Mouse (Mus musculus): Measurements from ENCODE around the gene Anapc15. TPM values are rescaled to one million over a fixed set of nuclear protein-coding genes. Genes with fewer than 3 reads are reported as not detected.

Anapc15 gene
- polyA plus RNA-seq, 1 experiment = 69.4 TPM

DNA sequence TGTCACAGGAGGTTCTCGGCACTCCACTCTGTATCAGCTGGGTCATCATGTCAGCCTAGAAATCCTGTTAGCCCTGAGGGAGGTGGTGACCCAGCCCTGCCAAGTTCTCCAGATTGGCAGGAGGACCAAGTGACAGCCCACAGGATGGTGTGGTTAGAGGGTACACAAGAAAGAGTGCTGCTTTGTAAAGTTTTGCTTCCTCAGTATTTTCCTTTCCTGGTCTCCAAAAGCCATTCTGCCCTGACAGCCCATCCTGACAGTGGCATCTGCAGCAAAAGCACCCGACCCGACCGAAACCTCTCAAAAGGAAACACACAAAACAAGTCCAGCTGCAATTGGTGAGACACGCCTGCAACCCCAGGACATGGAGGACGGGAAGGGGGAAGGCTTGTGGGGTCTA is 19.3 kb upstream of the Anapc15 start:
- DNase-seq (ENCODE audit: extremely low spot score in 1 of 2, low spot score in 1 of 2) = no peak

- no peak for DNase-seq (ENCODE audit: extremely low spot score in 1 of 2, low spot score in 1 of 2)
These were observed 15.6 kb upstream of the Anapc15 start for GRCm38 (mm10) chr7:101847934-101848333.

GRCm38 (mm10) chr7:101851689-101852088 is 11.8 kb upstream of the Anapc15 start:
- DNase-seq (ENCODE audit: extremely low spot score in 1 of 2, low spot score in 1 of 2) = no peak

- no peak for DNase-seq (ENCODE audit: extremely low spot score in 1 of 2, low spot score in 1 of 2)
These were observed 10.7 kb upstream of the Anapc15 start for GRCm38 (mm10) chr7:101852846-101853245.

DNA sequence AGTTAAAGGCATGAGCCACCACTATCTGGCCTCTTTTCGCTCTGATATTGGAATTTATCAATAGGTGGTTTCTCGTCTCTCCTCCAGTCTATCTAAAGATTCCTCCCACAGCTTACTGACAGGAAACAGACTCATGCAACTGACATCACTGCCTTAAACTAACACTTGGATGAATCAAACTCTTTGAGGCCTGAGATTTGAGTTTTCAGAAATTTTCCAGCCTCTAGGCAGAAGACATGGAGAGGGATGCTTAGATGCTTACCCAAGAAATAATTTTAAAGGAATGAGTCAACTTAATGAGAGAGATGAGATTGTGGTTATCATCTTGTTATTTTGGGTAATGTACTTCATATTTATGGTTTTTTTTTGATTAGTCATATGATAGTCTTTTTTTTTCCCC is 9.7 kb upstream of the Anapc15 start:
- no peak for DNase-seq (ENCODE audit: extremely low spot score in 1 of 2, low spot score in 1 of 2)

DNA sequence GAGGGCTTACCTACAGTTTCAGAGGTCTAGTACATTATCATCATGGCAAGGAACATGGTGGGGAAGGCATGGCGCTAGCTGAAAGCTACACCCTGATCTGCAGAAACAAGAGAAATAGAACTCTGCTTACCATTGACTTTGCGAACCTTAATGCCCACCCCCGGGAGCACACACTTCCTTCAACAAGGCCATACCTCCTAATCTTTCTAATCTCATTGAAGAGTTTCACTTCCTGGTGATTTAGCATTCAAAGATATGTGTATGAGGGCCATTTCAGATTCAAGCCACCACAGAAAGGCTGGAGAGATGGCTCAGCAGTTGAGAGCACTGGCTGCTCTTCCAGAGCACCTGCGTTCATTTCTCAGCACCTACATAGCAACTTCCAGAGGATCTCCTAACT is 6.4 kb upstream of the Anapc15 start, which contains the start of gene Folr2:
Gene Folr2, minus strand, starts transcription at position 101 of the 400 bp plus-strand sequence.
- DNase-seq (ENCODE audit: extremely low spot score in 1 of 2, low spot score in 1 of 2) = no peak

DNA sequence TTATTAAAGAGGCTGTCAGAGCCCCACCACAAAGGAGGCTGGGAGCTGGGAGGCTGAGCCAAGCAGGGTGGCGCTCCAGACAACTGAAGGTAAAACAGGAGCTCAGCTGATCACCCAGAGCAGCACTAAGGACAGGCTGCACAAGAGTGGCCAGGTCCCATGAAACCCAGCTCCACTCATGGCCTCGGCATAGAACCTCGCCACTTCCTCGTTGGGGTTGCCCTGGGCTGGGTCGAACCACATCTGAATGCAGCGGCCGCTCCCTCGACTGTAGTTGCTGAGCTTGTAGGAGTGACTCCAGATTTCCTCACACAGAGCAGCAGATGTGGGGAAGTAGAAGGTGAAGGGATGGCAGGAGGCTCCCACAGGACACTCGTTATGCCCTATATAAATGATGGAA is 5.2 kb upstream of the Anapc15 start:
- no peak for DNase-seq (ENCODE audit: extremely low spot score in 1 of 2, low spot score in 1 of 2)

DNA sequence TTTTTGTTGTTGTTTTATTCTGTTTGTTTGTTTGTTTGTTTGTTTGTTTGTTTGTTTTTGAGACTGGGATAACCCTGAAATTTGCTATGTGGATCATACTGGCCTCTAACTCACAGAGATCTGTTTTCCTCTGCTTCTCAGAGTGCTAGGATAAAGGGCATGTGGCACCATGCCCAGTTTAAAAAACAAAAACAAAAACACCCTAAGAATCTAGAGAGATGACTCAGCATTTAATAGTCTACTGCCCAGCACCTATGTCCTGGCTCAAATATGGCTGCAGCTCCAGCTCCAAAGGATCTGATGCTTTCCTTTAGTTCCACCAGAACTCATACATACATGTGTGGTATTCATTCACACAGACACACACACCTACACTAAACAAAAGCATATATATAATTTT is 2.5 kb upstream of the Anapc15 start:
- DNase-seq (ENCODE audit: extremely low spot score in 1 of 2, low spot score in 1 of 2) = no peak

GRCm38 (mm10) chr7:101862291-101862690 is 1.2 kb upstream of the Anapc15 start:
- DNase-seq (ENCODE audit: extremely low spot score in 1 of 2, low spot score in 1 of 2) = no peak

DNA sequence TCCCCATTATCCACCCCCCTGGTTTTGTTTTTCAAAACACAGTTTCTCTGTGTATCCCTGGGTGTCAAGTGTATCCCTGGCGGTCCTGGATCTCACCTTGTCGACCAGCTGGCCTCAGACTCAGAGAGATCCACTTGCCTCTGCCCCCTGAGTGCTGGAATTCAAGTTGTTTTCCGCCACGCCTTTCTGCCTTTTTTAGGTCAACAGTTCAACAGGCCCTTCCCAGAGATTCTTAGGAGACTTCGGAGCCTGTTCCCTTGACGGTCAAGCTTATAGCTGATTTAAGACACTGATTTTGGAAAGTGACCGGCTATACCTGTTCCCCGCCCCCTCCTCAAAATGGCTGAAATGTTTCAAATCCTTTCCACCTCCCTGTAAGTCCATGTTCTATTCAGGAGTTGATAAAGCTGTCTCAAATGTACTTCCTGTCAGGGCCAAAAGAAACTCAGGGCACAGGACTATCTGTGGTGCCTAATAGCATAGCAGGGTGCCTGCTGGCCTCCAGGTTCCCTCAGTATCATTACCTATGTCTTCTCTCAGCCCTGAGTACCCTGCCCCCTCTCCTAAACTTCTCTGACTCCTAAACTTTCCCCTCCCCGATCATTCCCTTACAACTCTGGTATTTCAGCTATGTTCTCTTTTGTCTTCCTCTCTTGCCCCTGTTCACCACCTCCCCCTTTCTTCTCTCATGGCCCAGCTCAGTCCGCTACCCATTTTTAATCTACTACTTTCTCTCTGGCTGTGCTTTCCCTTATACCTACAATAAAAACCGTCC is 3.2 kb downstream of the Anapc15 start:
- DNase-seq (ENCODE audit: extremely low spot score in 1 of 2, low spot score in 1 of 2) = no peak

DNA sequence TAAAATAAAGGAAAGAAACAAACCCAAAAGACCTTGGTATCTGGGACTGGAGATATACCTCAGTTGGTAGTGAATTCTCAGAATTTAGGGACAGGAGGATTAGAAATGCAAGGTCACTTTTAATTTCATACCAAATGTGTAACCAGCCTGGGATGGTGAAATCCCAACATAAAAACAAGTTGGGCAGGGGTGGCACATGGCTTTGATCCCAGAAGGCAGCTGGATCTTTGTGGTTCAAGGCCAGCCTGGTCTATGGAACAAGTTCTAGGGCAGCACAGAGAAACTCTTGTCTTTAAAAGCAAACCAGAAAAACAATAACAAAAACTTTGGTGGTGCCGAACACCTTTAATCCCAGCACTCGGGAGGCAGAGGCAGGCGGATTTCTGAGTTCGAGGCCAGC is 4.0 kb downstream of the Anapc15 start:
- no peak for DNase-seq (ENCODE audit: extremely low spot score in 1 of 2, low spot score in 1 of 2)

GRCm38 (mm10) chr7:101868241-101869162 is 5.0 kb downstream of the Anapc15 start:
- DNase-seq (ENCODE audit: extremely low spot score in 1 of 2, low spot score in 1 of 2) = no peak

- no peak for DNase-seq (ENCODE audit: extremely low spot score in 1 of 2, low spot score in 1 of 2)
These were observed 5.6 kb downstream of the Anapc15 start for GRCm38 (mm10) chr7:101869163-101869500.

- DNase-seq (ENCODE audit: extremely low spot score in 1 of 2, low spot score in 1 of 2) = no peak
These were observed 7.1 kb downstream of the Anapc15 start, which contains the start of gene Folr1 for GRCm38 (mm10) chr7:101870629-101871028. Folr1 (minus strand) TSS chr7:101870788.

GRCm38 (mm10) chr7:101871296-101871695 is 7.8 kb downstream of the Anapc15 start:
- DNase-seq (ENCODE audit: extremely low spot score in 1 of 2, low spot score in 1 of 2) = no peak

DNA sequence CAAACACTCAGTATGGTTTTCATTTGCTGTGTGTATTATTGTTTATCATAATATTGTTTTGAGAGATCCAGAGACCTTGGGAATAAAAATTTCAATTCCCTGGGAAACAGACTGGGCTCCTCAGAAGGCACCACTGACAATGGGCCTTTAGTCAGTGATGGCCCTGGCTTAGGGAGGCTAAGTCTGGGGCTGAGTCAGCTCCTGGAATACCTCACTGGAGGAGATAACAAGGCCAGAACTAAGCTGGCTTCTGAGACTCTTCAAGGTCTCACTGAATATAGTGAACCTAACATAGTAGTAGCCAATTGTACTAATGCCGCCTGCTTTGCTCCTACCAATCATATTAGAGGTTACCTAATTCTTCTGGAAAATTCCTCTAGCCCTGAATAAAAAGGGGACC is 12.5 kb downstream of the Anapc15 start:
- no peak for DNase-seq (ENCODE audit: extremely low spot score in 1 of 2, low spot score in 1 of 2)

- no peak for DNase-seq (ENCODE audit: extremely low spot score in 1 of 2, low spot score in 1 of 2)
These were observed 17.3 kb downstream of the Anapc15 start for GRCm38 (mm10) chr7:101880855-101881254.

DNA sequence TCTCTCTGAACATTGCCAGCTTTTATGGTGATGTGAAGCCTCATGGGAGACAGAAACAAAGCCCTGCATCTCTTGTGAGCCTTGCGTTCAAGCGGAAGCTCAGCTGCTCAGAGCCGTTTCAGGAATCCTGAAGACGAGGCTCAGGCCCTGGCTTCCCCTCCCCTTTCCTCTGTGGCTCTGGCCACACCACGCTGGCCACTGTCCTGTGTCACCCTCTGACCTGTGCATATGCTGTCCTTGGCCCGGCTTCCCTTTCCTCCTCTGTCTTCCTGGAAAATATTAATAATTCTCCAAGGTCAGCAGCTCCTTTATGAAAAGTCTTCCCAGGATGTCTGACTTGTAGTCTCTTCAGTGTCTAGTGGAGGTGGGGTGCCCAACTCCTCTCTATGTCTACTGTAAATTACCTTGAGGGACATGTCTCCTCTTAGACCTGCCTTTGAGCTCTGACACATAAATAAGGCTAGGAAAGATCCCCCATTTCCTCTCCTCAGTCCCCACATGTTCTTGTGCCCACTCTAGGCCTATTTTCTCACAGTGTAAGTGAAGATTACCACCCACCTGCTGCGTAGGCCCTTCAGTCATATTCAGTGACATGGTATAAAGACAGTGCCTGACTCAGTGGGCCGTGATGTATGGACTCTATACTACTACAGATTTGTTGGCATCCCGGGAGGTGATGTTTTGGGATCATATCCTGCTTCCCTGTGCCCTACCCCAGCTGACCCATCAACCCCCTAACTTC is 19.1 kb downstream of the Anapc15 start:
- DNase-seq (ENCODE audit: extremely low spot score in 1 of 2, low spot score in 1 of 2) = peak in 1 of 2 experiments; percentile 32

DNA sequence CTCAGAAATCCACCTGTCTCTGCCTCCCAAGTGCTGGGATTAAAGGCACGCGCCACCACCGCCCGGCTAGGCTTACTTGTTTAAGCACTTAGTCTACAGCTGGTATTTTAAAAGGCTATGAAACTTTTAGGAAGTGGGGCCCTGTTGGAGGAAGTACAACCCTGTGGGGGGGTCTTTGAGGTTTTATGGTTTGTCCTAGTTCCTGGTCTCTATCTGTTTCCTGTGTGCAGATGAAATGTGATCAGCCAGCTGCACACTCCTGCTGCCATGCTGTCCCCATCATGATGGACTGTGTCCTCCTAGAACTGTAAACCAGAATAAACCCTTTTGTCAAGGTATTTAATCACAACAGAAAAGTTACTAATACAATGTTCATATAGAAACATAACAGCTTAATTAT is 20.6 kb downstream of the Anapc15 start:
- DNase-seq (ENCODE audit: extremely low spot score in 1 of 2, low spot score in 1 of 2) = no peak

GRCm38 (mm10) chr7:101886274-101886673 is 22.8 kb downstream of the Anapc15 start:
- no peak for DNase-seq (ENCODE audit: extremely low spot score in 1 of 2, low spot score in 1 of 2)

- DNase-seq (ENCODE audit: extremely low spot score in 1 of 2, low spot score in 1 of 2) = no peak
These were observed 24.9 kb downstream of the Anapc15 start for GRCm38 (mm10) chr7:101888460-101888859.

Data from frontal cortex, adult 2 months (tissue).